Comparison of ENCODE assay signal across 14 mouse cellular contexts in genomic region chr10:76701446-76701845, GRCm38 (mm10). TPM values are rescaled to one million over a fixed set of nuclear protein-coding genes. Genes with fewer than 3 reads are reported as not detected.
"Had no signal": no experiment of that assay in that cellular context is flagged by ENCODE, and none has a peak within 500 bp of the region (broad histone marks: within the 10 kb centered on the region; RNA-seq: fewer than 3 reads in every experiment).

No protein-coding gene starts in this region.

- H3K4me2 ChIP-seq: intestine, embryonic 15.5 days; limb, embryonic 12.5 days; limb, embryonic 15.5 days; liver, embryonic 11.5 days; midbrain, embryonic 11.5 days had no signal

- DNase-seq: kidney, adult 2 months; kidney, postnatal 36 days; left cerebral cortex, postnatal 4 days; liver, postnatal 0 days; midbrain, embryonic 14.5 days; thymus, postnatal 25 days had no signal

- H3K27me3 ChIP-seq: intestine, embryonic 15.5 days; limb, embryonic 12.5 days; limb, embryonic 15.5 days had no signal

- H3K9ac ChIP-seq: intestine, embryonic 15.5 days; limb, embryonic 12.5 days; limb, embryonic 15.5 days; liver, embryonic 14.5 days; liver, postnatal 0 days had no signal

- H3K4me3 ChIP-seq: intestine, embryonic 15.5 days; limb, embryonic 12.5 days; limb, embryonic 15.5 days had no signal

- ATAC-seq: intestine, embryonic 15.5 days; liver, postnatal 0 days had no signal

- H3K4me1 ChIP-seq: intestine, embryonic 15.5 days; limb, embryonic 12.5 days had no signal

- H3K27ac ChIP-seq: limb, embryonic 12.5 days; limb, embryonic 15.5 days; liver, embryonic 14.5 days had no signal

- H3K9me3 ChIP-seq: intestine, embryonic 15.5 days; limb, embryonic 12.5 days had no signal

- H3K36me3 ChIP-seq: intestine, embryonic 15.5 days; limb, embryonic 12.5 days; limb, embryonic 15.5 days had no signal

RNA-seq across cellular contexts. Expression of gene Col6a1, which starts 24.5 kb away (rescaled TPM):
- total RNA-seq: megakaryocyte progenitor cell, adult 5-6 weeks; megakaryocyte-erythroid progenitor cell, adult 5-6 weeks had no signal
